Mouse (Mus musculus): ENCODE data around the gene Rnf168.
"Not testable (repeated sequence)": the region's sequence is repeated elsewhere in the genome, so short reads cannot be mapped to it uniquely, and the experiment has no call there.

- not testable (repeated sequence) for TF ChIP-seq GATA1 (IDR thresholded peaks at IDR 0.05; ENCODE audit: borderline replicate concordance, low read length); FLI1 (IDR thresholded peaks at IDR 0.05; ENCODE audit: low read length)
Measured at GRCm38 (mm10) chr16:32264225-32264624, 13.0 kb upstream of the Rnf168 start.
